Mouse (Mus musculus): ENCODE measurements at regions not wholly inside any gene's neighbourhood (a gene's known extent, or its start where the extent isn't known, plus 50 kb on each side); places are given as distances from the start of the nearest gene placed in this dataset.

DNA sequence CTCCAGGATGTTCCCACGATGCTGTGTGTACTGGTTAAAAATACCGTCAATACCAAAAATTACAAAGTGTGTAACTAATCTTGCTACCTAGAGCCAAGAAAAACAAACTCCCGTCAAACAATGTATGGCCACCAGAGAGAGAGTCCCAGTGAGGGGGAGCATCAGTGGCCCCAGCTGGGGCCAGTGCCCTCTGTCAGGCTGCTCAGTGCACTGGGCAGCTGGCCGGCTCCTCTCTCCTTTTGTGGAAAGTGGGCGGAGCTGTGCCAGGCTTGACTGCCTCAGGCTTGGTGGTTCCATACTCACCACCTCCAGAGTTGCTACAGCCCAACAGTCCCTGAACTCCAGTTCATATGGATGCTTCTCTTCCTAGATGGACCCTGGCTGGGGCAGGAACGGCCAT lies 53.8 kb upstream of the Sept5 start:
- in situ Hi-C loops (cut with MboI; ENCODE audit: low pct_unique_long_range_greater_than_20kb in 1 of 2, low sequenced_read_pairs in 2 of 2, unreplicated experiment in 1 of 2): no loop called here

- in situ Hi-C loops (cut with MboI; ENCODE audit: low pct_unique_long_range_greater_than_20kb in 1 of 2, low sequenced_read_pairs in 2 of 2, unreplicated experiment in 1 of 2): no loop called here
Measured at GRCm38 (mm10) chr16:18686044-18686761, 56.4 kb upstream of the Sept5 start.

DNA sequence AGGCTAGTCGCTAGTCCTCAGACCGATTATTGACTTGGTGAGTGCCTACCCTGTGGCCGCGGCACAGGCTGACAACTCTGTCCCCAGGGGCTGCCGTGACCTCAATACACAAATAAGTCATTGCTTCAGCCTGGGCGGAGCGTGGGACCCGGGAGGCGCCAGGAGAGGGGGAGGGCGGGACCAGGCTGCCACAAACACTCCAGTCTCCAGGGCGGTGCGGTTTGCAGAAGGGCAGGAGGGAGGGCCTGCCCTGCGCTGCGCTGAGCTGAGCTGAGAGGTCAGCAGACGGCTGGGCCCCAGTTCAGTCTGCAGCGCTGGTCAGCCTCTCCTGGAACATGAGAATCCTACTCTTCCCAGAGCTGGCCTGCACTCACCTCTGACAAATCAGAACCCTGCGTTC lies 57.2 kb upstream of the Sept5 start:
- in situ Hi-C loops (cut with MboI; ENCODE audit: low pct_unique_long_range_greater_than_20kb in 1 of 2, low sequenced_read_pairs in 2 of 2, unreplicated experiment in 1 of 2): no loop called here

DNA sequence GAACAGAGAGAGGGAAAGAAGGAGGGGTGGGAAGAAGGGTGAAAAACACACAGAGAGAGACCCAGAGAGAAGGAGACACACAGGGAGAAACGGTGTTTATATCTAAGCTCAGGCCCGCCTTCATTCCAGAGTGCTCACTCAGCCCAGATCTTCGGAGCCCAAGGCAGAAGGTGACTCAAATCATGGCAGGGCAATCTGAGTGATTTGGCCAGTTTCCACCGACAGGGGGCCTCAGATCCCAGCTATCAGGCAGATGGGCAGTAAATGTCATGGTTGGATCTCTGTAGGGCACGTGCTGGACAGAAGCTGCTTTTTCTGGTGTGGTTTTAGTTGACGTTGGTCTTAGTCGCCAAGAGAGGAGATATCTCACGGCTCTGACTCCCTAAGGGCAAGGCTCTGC lies 57.6 kb upstream of the Sept5 start:
- in situ Hi-C loops (cut with MboI; ENCODE audit: low pct_unique_long_range_greater_than_20kb in 1 of 2, low sequenced_read_pairs in 2 of 2, unreplicated experiment in 1 of 2): no loop called here

DNA sequence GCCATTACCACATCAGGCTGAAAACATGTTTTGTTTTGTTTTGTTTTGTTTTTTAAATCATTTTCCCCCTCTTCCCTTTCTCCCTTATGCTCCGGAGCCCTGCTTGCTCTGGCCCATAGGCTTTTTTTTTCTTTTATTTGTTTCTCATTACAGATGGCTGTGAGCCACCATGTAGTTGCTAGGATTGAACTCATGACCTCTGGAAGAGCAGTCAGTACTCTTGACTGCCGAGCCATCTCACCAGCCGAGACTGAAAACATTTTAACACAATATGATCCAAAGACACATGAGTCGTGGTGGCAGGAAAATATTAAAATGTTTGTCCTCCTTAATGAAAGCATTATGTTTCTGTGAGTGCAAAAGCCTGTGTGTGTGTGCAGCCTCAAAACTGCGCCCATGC lies 65.8 kb upstream of the Sept5 start:
- in situ Hi-C loops (cut with MboI; ENCODE audit: low pct_unique_long_range_greater_than_20kb in 1 of 2, low sequenced_read_pairs in 2 of 2, unreplicated experiment in 1 of 2): loop anchor here (5.0 to 10.0 kb wide), 4 partner anchors 79 to 169 kb away; partner anchors contain the start of gene Cldn5 (in 2 of the 2)

GRCm38 (mm10) chr16:18696074-18696819 lies 66.5 kb upstream of the Sept5 start:
- in situ Hi-C loops (cut with MboI; ENCODE audit: low pct_unique_long_range_greater_than_20kb in 1 of 2, low sequenced_read_pairs in 2 of 2, unreplicated experiment in 1 of 2): loop anchor here (5.0 to 10.0 kb wide), 4 partner anchors 79 to 169 kb away; partner anchors contain the start of gene Cldn5 (in 2 of the 2)

DNA sequence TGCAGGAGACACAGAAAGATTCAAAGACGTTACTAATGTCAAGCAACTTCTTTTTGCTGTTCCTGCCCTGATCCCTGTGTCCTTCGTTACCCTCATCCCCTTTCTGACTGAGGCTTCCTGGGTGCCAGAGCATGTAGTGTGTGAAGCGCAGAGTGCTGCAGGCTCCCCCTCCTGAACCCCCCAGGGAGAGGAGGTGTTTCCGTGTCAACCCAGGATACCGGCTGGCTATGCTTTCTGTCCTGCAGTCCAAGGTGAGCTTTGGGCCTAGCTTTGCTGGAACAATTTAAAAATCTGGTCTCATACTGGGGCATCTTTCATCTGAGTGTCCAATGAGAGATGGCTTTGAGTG lies 67.0 kb upstream of the Sept5 start:
- in situ Hi-C loops (cut with MboI; ENCODE audit: low pct_unique_long_range_greater_than_20kb in 1 of 2, low sequenced_read_pairs in 2 of 2, unreplicated experiment in 1 of 2): loop anchor here (5.0 to 10.0 kb wide), 4 partner anchors 78 to 168 kb away; partner anchors contain the start of gene Cldn5 (in 2 of the 2)

- in situ Hi-C loops (cut with MboI; ENCODE audit: low pct_unique_long_range_greater_than_20kb in 1 of 2, low sequenced_read_pairs in 2 of 2, unreplicated experiment in 1 of 2): no loop called here
Measured at GRCm38 (mm10) chr16:18704126-18704525, 72.5 kb upstream of the Cldn5 start.

DNA sequence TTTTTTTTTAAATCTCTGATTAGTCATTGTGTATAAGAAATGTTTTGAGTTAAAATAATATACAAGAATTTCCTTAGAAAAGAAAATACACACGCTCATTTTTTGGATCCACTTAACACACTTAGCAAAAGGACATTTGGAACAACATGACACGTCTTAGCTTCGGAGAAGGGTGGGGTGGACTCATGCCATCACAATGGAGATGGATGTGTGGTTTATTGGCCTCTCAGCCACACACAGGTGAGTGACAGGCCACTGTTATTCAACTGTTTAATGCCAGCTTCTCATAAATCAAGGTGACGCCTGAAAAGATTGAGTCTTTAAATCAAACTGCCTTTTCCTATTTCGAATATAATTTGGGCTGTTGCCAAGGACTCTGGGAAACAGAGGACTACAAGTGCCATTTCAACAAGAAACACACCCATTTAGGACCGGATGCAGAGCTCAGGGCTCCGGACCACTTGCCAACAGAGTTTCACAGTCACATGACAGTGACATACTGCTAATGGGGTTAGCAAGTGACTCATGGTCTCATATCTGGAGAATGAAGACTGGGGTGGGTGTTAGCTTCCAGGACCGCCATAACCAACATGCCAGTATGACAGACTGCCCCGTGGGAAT lies 71.5 kb upstream of the Cldn5 start:
- in situ Hi-C loops (cut with MboI; ENCODE audit: low pct_unique_long_range_greater_than_20kb in 1 of 2, low sequenced_read_pairs in 2 of 2, unreplicated experiment in 1 of 2): no loop called here

DNA sequence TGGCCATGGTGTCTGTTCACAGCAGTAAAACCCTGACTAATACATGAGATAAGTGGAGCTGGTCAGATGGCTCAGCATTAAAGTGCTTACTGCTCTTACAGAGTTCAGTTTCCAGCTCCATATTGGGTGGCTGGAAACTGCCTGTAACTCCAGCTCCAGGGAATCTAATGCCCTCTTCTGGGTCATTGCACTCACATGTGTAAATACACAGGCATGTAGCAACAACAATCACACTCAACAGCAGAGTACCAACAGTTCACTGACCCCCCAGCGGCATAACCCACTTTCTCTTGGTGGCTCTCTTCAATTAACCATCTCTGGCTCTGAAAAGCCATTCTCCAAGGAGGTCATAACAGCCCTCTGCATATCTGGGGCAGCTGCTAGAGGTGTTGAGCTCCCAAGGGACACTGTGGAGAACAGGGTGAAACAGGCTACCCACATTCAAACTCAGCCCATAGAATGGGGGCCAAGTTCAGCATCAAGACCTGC lies 65.0 kb upstream of the Cldn5 start:
- in situ Hi-C loops (cut with MboI; ENCODE audit: low pct_unique_long_range_greater_than_20kb in 1 of 2, low sequenced_read_pairs in 2 of 2, unreplicated experiment in 1 of 2): no loop called here

DNA sequence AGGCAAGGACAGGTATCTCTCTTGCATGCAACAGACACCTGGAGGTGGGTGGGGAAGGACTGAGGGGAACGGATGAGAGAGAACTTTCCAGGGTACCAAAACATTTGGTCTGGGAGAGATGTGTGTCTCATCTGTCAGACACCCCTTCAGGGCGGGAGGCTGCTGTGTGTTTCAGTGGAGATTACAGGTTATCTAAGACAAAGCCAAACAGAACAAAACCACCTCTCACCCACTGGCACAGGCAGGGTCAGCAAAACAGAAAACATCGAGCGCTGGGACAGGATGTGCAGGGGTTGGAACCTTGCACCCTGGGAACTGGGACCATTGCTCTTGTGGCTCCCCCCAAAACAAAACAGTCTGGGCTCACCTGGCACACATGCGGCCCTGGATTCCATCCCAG lies 63.6 kb upstream of the Cldn5 start:
- in situ Hi-C loops (cut with MboI; ENCODE audit: low pct_unique_long_range_greater_than_20kb in 1 of 2, low sequenced_read_pairs in 2 of 2, unreplicated experiment in 1 of 2): no loop called here

- in situ Hi-C loops (cut with MboI; ENCODE audit: low pct_unique_long_range_greater_than_20kb in 1 of 2, low sequenced_read_pairs in 2 of 2, unreplicated experiment in 1 of 2): no loop called here
Measured at GRCm38 (mm10) chr16:18715381-18715780, 61.3 kb upstream of the Cldn5 start.

- in situ Hi-C loops (cut with MboI; ENCODE audit: low pct_unique_long_range_greater_than_20kb in 1 of 2, low sequenced_read_pairs in 2 of 2, unreplicated experiment in 1 of 2): no loop called here
Measured at GRCm38 (mm10) chr16:18718040-18718439, 58.6 kb upstream of the Cldn5 start.

DNA sequence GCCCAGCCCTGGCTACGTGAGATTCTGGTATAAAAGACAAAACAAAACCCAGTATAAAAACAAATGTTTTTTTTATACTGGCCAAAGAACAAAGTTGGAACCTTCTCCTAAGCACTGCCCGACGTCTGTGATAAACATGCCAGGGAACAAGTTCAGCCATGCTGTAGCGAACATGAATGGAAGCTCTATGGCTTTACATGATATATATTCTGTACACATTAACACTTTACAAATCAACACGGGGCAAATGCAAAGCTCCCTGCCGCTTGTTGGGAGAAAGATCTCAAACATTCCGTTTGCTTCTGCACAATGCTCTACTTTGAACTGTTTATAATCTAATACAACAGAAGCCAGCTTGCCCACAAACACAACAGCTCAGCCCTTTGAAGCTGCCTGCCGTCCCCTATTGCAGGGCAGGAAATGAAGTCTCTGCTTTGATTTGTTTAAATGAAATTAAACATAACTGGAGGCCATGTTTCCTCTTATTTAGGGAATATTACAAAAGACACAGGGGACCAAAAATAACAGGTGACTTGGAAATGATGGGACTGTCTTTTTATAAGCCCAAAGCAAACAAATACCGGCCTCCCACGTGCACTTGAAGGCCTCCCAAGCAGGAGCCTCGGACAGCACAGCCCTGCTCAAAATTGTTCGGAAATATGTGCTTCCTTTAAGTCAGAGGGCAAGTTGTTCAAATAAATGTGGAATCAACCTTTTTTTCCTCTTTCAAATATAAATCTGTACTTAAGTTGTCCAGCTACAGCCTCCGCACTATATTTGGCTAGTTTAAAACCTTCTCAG lies 56.0 kb upstream of the Cldn5 start:
- in situ Hi-C loops (cut with MboI; ENCODE audit: low pct_unique_long_range_greater_than_20kb in 1 of 2, low sequenced_read_pairs in 2 of 2, unreplicated experiment in 1 of 2): no loop called here

- in situ Hi-C loops (cut with MboI; ENCODE audit: low pct_unique_long_range_greater_than_20kb in 1 of 2, low sequenced_read_pairs in 2 of 2, unreplicated experiment in 1 of 2): no loop called here
Measured at GRCm38 (mm10) chr16:18723186-18723843, 53.3 kb upstream of the Cldn5 start.

GRCm38 (mm10) chr16:18723874-18724273 lies 52.8 kb upstream of the Cldn5 start:
- in situ Hi-C loops (cut with MboI; ENCODE audit: low pct_unique_long_range_greater_than_20kb in 1 of 2, low sequenced_read_pairs in 2 of 2, unreplicated experiment in 1 of 2): no loop called here

DNA sequence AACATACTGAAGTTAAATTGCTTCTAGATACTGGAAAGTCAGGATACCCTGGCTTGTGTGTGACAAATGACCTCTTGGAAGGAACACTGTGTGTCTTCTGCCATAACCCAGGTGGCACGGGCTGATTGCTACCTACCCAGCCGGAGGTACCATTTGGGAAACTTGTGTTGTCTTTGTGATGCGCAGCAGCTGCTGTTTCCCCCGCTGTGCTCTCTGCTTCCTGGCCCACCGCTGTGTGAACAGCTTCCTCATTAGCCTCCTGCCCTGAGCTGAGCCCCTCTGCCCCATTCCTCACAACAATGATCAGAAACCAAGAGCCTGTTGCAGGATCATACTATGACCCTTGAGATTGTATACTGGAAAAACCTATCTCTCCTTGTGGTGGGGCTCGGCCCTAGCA lies 51.9 kb upstream of the Cldn5 start:
- in situ Hi-C loops (cut with MboI; ENCODE audit: low pct_unique_long_range_greater_than_20kb in 1 of 2, low sequenced_read_pairs in 2 of 2, unreplicated experiment in 1 of 2): no loop called here

Measured in mouse embryonic stem cell (cell line).